Mouse (Mus musculus): Measurements from ENCODE around the gene Fam167b. TPM values are rescaled to one million over a fixed set of nuclear protein-coding genes. Genes with fewer than 3 reads are reported as not detected.

Gene Fam167b
- polyA plus RNA-seq, 1 experiment from 2014 or later: 3.6 TPM

DNA sequence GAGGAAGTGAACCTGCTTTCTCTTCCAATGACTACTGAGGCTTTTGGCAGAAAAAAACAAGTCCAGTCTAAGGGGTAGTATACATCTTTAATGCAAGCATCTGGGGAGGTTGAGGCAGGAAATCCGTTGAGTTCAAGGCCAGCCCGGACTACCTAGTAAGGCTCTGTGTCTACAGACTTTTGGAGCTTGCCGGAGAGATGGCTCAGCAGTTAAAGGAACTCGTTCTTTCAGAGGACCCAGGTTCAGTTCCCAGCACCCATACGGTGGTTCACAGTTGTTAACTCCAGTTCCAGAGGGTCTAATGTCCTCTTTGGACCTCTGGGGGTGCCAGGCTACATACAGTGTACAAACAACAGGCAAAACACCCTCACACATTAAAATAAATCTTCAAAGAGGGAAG is 39.7 kb upstream of the Fam167b start:
- Histone ChIP-seq H3K4me1 (peaks cover 19% of the 10 kb centered on the region), H3K27me3 (ENCODE audit: insufficient read depth, poor library complexity, severe bottlenecking) (no peaks in the 10 kb centered on the region), H3K27ac (peak overlapping the region; percentile 85), H3K4me3 (peak overlapping the region; percentile 67), H3K36me3 (peaks cover 31% of the 10 kb centered on the region), H3K9me3 (no peaks in the 10 kb centered on the region)
- DNase-seq (ENCODE audit: low spot score): no peak
- 94% methylated on average over 5 of the region's 5 CpGs for WGBS

DNA sequence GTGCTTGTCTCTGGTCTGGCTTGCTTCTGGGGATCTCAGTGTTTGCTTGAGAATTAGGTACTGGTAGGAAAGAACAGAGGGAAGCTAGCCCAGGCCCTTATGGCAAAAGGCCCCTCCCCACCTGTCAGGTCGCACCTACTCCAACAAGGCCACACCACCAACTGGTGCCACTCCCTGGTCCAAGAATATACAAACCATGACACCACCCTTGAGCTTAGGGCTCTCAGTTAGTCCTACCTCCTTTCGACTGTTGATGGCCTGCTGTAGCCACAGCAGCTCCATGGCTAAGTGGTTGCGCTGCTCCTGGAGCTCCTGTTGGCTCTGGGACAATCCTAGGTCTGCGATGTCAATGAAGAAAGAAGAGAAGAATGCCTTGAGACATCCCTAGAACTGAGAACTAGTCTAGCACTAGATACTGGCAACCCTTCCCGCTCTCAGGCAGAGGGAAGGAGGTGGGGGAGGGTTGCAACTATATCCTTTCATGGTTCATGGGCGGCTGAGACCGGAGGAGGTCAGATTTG is 38.8 kb upstream of the Fam167b start:
- H3K27ac ChIP-seq: no peak overlapping the region
- H3K4me1 ChIP-seq: peaks cover 10% of the 10 kb centered on the region
- peaks cover 31% of the 10 kb centered on the region for H3K36me3 ChIP-seq
- no peaks in the 10 kb centered on the region for H3K9me3 ChIP-seq
- no peak for DNase-seq (ENCODE audit: low spot score)
- H3K27me3 ChIP-seq (ENCODE audit: insufficient read depth, poor library complexity, severe bottlenecking): no peaks in the 10 kb centered on the region
- WGBS: 89% methylated on average over 7 of the region's 7 CpGs
- 0 out of 2 replicates have a peak overlapping the region, but pooled peaks have one; percentile 67 for H3K4me3 ChIP-seq

DNA sequence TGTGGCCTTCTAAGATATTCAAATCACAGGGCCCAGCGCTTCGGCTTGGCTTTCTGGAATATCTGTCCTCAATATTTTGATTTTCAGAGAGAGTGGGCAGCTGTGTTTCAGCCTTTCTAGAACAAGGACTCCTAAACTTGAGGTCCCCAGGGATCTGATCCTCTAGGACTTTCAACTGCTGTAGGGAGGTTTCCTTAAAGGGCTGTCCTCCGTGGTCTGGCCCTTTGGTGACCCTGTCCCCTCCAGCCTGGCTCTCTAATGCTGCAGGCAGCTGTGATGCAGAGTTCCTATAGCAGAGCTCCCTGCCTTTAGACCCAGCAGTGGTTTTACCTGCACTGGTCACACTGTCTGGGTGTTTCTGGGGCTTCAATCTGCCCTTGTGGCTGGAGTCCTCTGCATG is 38.3 kb upstream of the Fam167b start:
- 91% methylated on average over 3 of the region's 3 CpGs for WGBS

DNA sequence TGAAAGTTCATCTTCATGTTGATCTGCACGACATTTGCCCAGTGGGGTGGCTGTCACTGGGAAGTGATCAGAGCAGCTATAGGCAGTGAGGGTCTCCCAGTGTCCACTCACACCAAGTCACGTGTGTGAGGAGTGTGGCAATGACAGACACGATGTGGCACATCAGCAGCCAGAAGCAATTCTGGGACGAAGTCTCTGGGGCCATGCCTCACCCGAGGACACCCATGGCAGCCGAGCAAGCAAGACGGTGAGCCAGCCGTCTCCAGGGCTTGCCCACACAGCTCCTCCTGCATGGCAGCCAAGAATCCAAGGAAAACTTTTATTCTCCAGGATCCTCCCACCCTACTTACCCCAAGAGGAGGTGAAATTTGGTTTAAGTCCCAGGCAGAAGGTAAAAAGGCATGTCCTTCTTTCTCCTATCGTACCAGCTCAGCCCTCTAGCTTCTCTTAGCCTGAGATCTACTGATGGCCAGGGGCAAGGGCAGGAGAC is 37.5 kb upstream of the Fam167b start:
- Histone ChIP-seq H3K27ac (no peak overlapping the region), H3K9me3 (no peaks in the 10 kb centered on the region), H3K36me3 (peaks cover 28% of the 10 kb centered on the region), H3K4me1 (peaks cover 9% of the 10 kb centered on the region), H3K4me3 (no peak overlapping the region), H3K27me3 (ENCODE audit: insufficient read depth, poor library complexity, severe bottlenecking) (no peaks in the 10 kb centered on the region)
- 91% methylated on average over 9 of the region's 9 CpGs for WGBS
- DNase-seq (ENCODE audit: low spot score): no peak

More for the DNA sequence above, 38.3 kb upstream of the Fam167b start:
- no peaks in the 10 kb centered on the region for H3K27me3 ChIP-seq (ENCODE audit: insufficient read depth, poor library complexity, severe bottlenecking)
- peaks cover 31% of the 10 kb centered on the region for H3K36me3 ChIP-seq
- no peak overlapping the region for H3K4me3 ChIP-seq
- peaks cover 9% of the 10 kb centered on the region for H3K4me1 ChIP-seq
- H3K9me3 ChIP-seq: no peaks in the 10 kb centered on the region
- no peak for DNase-seq (ENCODE audit: low spot score)
- no peak overlapping the region for H3K27ac ChIP-seq

DNA sequence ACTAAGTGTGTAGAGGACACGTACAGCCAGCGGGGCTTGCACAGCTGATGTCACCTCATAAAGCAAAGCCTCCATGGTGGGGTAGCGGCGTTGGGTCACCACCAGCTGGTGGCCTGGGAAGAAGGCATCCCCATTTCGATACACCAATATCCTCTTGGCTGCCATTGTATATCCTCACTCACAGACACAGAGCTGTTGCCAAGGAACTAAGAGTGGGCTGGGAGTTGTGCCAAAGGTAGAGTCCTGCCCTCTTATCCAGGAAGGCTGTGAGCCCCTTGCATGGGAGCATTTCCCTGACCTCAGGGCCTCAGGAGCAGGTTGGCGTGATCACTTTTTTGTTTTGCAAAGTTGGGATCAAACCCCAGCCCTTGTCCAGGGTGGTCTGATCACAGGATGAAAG is 35.7 kb upstream of the Fam167b start, which contains the start of gene Dcdc2b:
Gene Dcdc2b (minus strand): TSS at position 165 of the 400 bp plus-strand sequence.
- no peak for DNase-seq (ENCODE audit: low spot score)
- Histone ChIP-seq H3K4me3 (no peak within 1 kb of the TSS), H3K9me3 (no peaks in the 10 kb centered on the region), H3K27me3 (ENCODE audit: insufficient read depth, poor library complexity, severe bottlenecking) (no peaks in the 10 kb centered on the region), H3K27ac (no peak within 1 kb of the TSS), H3K36me3 (peaks cover 41% of the 10 kb centered on the region), H3K4me1 (peaks cover 9% of the 10 kb centered on the region)
- 87% methylated on average over 6 of the region's 6 CpGs for WGBS

DNA sequence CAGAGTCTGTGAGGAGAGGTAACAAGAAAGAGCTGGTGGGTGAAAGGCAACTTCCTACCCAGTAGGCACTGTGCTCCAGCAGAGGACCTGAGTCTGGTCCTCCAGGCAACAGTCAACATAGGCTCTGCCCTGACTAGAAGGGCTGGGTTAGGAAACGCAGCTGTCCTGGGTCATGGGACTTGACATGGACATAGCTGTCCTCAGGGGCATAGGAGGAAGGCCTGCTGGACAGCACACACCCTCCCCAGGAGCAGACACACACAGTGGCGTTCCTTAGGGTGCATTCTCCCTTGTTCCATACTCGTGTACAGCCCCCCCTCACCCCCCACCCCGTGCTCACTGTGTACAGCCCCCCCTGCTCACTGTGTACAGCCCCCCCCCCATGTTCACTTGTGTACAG is 32.1 kb upstream of the Fam167b start:
- 64% methylated on average over 4 of the region's 4 CpGs for WGBS
- H3K4me1 ChIP-seq: 0 out of 2 replicates have a peak, but pooled peaks cover 6% of the 10 kb centered on the region

DNA sequence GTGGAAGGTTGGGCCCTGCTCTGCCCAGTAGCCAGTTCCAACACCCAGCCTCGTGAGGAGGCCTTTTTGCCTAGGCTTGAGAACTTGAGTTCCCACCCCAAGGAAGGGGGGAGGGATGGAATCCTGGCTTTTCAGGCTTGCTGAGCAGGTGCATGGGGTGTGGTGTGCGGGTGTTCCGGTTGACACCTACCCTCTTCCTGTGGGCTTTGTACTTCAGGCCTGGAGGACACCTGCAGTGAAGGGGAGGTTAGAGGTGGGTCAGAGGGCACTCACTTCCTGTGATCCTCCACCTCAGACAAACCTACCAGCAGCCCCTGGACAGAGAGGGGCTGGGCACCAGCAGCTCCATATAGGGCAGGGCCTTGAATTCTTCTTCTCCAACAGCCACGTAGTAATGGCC is 31.7 kb upstream of the Fam167b start:
- H3K36me3 ChIP-seq: peaks cover 53% of the 10 kb centered on the region
- DNase-seq (ENCODE audit: low spot score): no peak

More for the DNA sequence above, 32.1 kb upstream of the Fam167b start:
- DNase-seq (ENCODE audit: low spot score): no peak
- Histone ChIP-seq H3K27ac (no peak overlapping the region), H3K36me3 (peaks cover 50% of the 10 kb centered on the region), H3K9me3 (no peaks in the 10 kb centered on the region), H3K4me3 (no peak overlapping the region), H3K27me3 (ENCODE audit: insufficient read depth, poor library complexity, severe bottlenecking) (no peaks in the 10 kb centered on the region)

DNA sequence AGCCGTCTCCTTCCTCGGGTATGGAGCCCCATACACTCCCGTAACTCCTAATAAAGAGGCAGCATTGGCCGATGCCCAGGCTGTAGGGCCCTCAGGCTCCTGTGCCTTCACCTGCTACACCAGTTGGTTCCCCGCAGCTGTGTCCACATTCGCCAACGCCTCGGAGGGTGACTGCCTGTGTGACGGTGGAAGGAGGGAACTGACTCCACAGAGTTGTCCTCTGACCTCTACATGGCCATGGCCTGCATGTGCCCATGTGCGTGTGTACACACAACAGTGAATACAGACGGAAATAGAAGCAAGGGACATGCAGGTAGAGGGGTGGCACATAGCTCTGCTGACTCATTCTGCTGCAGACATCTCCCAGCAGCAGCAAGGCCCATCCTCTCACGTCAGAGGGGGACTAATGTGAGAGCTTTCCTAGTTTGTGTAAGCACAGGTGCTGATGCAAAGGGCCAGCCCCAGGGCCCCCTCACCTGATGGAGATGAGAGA is 30.8 kb upstream of the Fam167b start:
- H3K27ac ChIP-seq: no peak overlapping the region

More for the DNA sequence above, 31.7 kb upstream of the Fam167b start:
- Histone ChIP-seq H3K9me3 (no peaks in the 10 kb centered on the region), H3K27ac (no peak overlapping the region), H3K4me1 (0 out of 2 replicates have a peak, but pooled peaks cover 6% of the 10 kb centered on the region), H3K27me3 (ENCODE audit: insufficient read depth, poor library complexity, severe bottlenecking) (no peaks in the 10 kb centered on the region), H3K4me3 (no peak overlapping the region)
- WGBS: 87% methylated on average over 4 of the region's 4 CpGs

DNA sequence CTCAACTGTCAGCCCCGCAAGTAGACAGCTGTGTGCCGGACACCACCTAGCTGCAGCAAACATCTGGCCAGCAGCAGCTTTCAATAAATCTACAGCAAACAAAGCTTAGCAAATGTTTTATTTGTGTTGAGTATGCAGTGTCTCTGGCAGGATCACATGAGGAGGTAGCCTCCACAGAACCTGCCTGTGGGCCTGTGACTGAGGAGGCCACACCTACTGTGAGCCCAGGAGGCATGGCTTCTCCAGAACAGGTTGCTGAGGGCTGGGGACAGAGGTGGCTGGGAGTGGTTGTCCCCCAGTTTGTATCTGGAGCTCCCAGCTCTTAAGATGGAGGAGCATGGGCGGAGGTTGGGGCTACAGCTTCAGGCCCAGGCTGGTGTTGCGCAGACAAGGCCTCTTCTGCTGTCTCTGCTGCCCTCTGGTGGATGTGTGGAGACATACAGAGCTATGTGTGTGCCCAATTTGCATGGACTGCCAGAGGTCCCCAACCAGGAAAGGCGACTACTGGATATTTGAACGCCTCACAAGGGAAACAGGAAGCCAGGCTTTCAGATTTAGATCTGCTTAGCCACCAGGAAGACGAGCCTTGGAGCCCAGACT is 30.2 kb upstream of the Fam167b start:
- DNase-seq (ENCODE audit: low spot score): peak; percentile 94
- peaks cover 62% of the 10 kb centered on the region for H3K36me3 ChIP-seq
- peak overlapping the region; percentile 23; the same call in 1 of the 2 replicates for H3K27ac ChIP-seq
- 38% methylated on average over 7 of the region's 7 CpGs for WGBS
- 0 out of 2 replicates have a peak, but pooled peaks cover 6% of the 10 kb centered on the region for H3K4me1 ChIP-seq
- H3K4me3 ChIP-seq: no peak overlapping the region
- no peaks in the 10 kb centered on the region for H3K9me3 ChIP-seq
- H3K27me3 ChIP-seq (ENCODE audit: insufficient read depth, poor library complexity, severe bottlenecking): no peaks in the 10 kb centered on the region

More for the DNA sequence above, 30.8 kb upstream of the Fam167b start:
- WGBS: 82% methylated on average over 12 of the region's 12 CpGs
- H3K27me3 ChIP-seq (ENCODE audit: insufficient read depth, poor library complexity, severe bottlenecking): no peaks in the 10 kb centered on the region
- DNase-seq (ENCODE audit: low spot score): no peak
- H3K9me3 ChIP-seq: no peaks in the 10 kb centered on the region
- H3K4me3 ChIP-seq: no peak overlapping the region
- peaks cover 57% of the 10 kb centered on the region for H3K36me3 ChIP-seq
- 0 out of 2 replicates have a peak, but pooled peaks cover 6% of the 10 kb centered on the region for H3K4me1 ChIP-seq

DNA sequence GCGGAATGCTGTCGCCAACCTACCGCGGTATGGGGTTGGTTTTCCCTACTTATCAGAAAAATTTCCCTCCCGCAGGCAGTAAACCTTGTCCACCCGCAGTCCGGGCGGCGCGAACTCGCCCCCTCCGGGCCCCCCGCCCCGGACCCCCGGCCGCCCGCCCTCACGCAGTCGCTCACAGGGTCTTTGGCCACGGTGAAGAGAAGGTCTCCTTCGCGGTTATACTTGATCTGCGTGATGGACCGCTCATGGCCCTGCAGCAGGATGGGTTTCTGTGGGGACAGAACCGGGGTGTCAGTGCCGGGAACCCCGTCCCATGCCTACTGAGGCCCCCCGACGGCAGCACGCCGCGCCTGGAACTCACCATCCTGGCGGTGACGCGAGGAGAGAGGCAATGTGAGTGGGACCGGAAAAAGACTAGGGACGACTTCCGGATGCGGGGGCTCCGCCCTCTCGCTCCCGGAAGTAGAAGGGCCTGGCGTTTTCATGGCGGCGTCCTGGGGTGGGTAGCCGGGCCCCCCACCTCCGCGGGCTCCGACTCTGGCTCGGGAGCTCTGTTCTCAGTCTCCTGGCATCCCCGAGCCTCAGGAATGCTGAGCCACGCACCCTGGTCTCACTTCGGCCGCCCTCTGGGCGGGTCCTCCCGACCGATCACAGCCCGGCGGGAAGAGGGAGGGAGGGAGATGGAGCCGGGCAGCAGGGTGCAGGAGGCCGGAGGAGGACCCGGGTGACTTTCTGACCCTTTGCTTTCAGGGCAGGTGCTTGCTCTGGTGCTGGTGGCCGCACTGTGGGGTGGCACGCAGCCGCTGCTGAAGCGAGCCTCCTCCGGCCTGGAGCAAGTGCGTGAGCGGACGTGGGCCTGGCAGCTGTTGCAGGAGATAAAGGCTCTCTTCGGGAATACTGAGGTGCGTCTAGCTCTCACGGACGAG is 22.1 kb upstream of the Fam167b start, which contains the start of the genes Eif3i and Tmem234:
Gene Eif3i (minus strand): TSS at position 416 of the 926 bp plus-strand sequence.
Gene Tmem234 (plus strand): TSS at position 436 of the 926 bp plus-strand sequence.
- Histone ChIP-seq H3K27ac (peak within 1 kb of the TSS; percentile 96), H3K9me3 (no peaks in the 10 kb centered on the region), H3K36me3 (peaks cover 62% of the 10 kb centered on the region), H3K4me3 (peak within 1 kb of the TSS; percentile 93), H3K4me1 (peaks cover 34% of the 10 kb centered on the region), H3K27me3 (ENCODE audit: insufficient read depth, poor library complexity, severe bottlenecking) (no peaks in the 10 kb centered on the region)
- DNase-seq (ENCODE audit: low spot score): peak; percentile 94
- WGBS: under 1% methylated on average over 71 of the region's 74 CpGs

DNA sequence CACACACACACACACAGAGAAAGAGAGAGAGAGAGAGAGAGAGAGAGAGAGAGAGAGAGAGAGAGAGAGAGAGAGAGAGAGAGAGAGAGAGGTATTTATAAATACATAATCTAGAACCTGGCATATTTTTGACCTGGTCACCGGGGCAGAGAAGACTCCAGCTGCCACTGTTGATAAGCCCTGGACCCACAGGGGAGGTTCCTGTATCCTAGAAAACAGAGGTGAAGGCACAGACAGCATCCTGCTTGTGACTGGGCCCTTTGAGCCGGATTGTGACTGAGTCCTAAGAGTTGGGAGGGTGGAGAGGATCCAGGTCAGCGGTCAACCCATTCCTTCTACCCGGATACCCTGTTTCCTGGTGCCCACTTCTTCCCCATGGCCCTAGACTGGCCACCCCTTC is 10.5 kb upstream of the Fam167b start:
- no peak for DNase-seq (ENCODE audit: low spot score)
- 61% methylated on average over 4 of the region's 4 CpGs for WGBS
- no peaks in the 10 kb centered on the region for H3K27me3 ChIP-seq (ENCODE audit: insufficient read depth, poor library complexity, severe bottlenecking)
- H3K4me3 ChIP-seq: no peak overlapping the region
- H3K9me3 ChIP-seq: no peaks in the 10 kb centered on the region
- peaks cover 16% of the 10 kb centered on the region for H3K4me1 ChIP-seq
- H3K27ac ChIP-seq: 0 out of 2 replicates have a peak overlapping the region, but pooled peaks have one; percentile 6
- peaks cover 40% of the 10 kb centered on the region for H3K36me3 ChIP-seq

DNA sequence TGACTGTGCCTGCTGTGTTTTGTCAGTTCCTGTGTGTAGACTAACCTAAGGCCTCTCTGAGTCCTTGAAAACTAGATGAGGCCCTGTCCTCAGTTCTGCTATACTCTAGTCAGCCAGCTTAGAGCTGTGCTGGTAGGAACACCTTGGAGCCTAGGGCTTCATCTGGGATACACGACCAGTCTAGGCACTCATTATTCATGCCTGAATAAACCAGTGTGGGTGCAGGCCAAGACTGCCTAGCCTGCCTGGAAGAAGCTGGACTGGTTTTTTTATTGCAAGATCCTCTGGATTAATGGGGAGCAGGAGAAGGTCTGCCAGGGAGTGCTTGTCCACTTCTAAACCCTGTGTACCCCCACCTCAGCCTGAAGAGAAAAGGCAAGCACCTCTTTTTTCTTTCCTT is 8.6 kb upstream of the Fam167b start:
- WGBS: 74% methylated on average over 1 of the region's 1 CpGs
- no peak overlapping the region for H3K4me3 ChIP-seq
- peaks cover 16% of the 10 kb centered on the region for H3K4me1 ChIP-seq
- no peaks in the 10 kb centered on the region for H3K27me3 ChIP-seq (ENCODE audit: insufficient read depth, poor library complexity, severe bottlenecking)
- DNase-seq (ENCODE audit: low spot score): no peak
- H3K9me3 ChIP-seq: no peaks in the 10 kb centered on the region
- peaks cover 21% of the 10 kb centered on the region for H3K36me3 ChIP-seq
- H3K27ac ChIP-seq: no peak overlapping the region

Data from heart, embryonic 10.5 days (tissue).